Mouse (Mus musculus) megakaryocyte, embryonic 14.5 days (primary cell): Measurements from ENCODE around the gene Rbp3.

Experiments used
- FLI1 ChIP-seq: IDR thresholded peaks from 2 replicates; pipeline ENCODE4 v1.6.1; 2012; ENCODE audit warnings: low read length, inconsistent platforms, mixed read lengths
- GATA1 ChIP-seq: IDR thresholded peaks from 3 replicates; pipeline ENCODE4 v1.6.1; 2012; ENCODE audit warnings: mixed read lengths, low read length, inconsistent platforms, borderline replicate concordance

DNA sequence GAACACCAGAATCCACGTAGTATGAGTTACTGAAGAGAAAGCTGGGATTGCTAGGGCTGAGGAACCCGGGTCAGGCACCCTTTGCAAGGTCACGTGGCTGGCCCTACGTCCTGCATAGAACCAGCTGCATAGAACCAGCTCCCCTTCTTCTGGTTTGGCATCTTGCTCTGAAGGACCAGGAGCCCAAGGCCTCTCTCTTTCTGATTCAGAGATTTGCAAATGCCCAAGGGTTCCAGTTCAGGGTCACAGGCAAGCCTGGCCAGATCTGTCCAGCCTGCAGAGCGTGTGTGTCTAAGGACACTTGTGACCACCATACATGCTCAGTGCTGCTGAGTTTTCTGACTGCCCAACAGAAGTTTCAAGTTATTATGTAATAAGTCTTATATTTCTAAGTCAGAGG lies 11.6 kb upstream of the Rbp3 start:
- TF ChIP-seq GATA1 (no peak), FLI1 (no peak)
